Mouse (Mus musculus) kidney, postnatal 36 days (tissue): ENCODE measurements around the gene Mfsd9.
A peak's percentile ranks its signal among the peaks of the same experiment; 100 is the strongest.

Source experiments
- DNase-seq, 2 experiments: peaks; one replicate each; pipeline ENCODE4 v3.0.0; 2021 to 2022; ENCODE audit warnings: mixed read lengths in 2 of 2

Gene Mfsd9

DNA sequence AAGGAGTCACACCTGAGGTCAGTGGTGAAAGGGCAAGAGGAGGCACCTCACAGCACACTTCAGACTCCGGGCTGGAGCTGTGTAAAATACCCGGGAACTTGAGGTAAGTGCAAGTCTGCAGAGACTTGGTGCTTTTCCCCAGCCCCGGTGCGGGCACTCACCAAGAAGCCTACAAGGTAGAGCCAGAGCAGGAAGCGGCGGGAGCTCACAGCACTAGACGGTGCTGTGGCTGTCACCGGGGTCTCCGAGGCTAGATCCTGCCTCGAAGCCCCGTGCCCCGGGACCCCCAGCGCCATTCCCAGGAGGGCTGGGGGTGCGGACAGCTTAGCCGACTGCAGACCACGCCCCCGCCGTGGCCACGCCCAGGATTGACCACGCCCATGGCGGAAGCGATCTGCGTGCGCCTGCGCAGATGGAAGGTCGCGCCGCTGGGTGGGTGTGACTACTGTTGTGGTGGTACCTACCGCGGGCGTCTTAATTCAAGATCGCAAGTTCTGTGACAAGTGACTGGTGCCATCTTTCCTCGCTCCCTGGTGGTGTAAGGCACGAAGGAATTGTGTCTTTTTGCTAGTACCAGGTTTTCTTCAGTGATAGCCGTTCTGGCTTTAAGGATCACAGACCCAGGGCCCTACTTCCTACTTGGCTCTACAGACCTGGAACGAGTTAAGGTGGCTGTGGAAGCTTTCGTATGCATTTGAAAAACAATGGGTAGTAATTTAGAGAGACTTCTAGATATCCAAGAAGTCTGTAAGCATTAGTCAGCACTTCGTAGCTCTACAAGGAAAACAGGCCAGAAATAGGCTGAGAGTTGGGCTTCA, at the start of gene Mfsd9:
TSS of gene Mfsd9 (minus strand) at position 364 of the 818 bp plus-strand sequence.
- DNase-seq = peak; percentile 90 to 97

GRCm38 (mm10) chr1:40835468-40835867, 45.0 kb upstream of the Mfsd9 start:
- no peak for DNase-seq

DNA sequence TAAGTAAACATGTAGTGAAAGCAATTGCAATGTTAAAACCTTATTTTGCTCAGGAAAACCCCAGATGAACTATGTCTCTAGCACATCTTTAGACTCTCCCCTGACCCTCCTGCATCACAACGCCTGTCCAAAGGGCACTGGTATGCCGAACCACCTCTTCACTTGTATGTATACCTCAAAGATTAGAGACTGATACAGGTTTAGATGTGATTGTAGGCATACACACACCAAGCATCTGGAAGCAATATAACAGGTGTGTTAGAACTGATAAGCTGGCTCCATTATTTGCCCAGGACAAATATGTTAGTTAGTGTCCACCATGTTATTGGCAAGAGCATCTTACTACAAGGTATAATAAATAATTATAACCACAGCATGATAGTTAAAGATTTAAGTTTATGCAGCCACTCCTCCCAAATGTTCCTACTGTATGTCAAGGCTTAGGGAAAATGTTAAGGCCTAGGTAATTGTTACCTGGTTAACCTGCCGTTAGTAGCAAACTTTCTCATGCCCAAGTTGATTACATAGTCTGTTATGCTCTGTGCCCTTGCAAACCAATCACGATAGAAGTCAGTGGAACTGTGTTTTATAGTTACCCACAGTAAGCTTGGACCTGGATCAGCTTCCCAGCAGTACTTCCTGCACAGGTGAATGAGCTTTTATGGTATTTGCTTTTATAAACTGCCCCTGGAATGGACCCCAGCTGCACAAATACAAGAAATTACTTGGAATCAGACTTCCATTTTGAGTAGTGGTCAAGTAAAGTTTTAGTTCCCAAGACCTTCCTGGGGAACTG, 40.4 kb upstream of the Mfsd9 start:
- no peak for DNase-seq

DNA sequence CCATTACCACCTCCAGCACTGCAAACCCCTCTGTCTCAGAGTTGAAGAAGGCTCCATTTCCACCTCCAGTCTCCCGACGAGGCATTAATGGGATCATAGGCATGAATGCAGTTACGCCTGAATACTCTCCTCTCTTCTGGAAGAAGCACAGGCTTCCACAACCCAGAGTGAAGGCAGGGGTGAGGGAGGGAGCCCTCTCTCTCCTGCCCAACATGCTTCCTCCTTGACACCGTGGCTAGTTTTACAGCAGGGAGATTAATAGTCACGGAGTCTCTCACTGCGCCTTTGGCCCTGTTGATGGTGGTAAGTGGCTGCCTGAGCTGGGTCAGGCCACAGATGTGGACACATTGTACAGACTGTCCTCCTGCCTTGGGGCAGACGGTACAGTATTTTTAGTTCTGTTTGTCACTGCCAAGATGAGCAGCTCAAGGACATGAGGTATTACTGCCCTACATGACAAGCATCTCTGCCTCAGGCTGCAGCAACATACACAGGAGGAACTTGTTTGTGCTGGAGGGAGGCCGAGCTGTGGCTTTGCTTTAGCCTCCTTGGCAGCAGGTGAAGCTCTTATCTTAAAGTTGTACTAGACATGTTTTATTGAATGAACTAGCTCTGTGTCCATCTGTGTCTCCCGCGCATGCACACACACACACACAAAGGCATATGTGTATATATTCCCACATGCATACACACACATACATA, 38.9 kb upstream of the Mfsd9 start:
- DNase-seq = no peak

DNA sequence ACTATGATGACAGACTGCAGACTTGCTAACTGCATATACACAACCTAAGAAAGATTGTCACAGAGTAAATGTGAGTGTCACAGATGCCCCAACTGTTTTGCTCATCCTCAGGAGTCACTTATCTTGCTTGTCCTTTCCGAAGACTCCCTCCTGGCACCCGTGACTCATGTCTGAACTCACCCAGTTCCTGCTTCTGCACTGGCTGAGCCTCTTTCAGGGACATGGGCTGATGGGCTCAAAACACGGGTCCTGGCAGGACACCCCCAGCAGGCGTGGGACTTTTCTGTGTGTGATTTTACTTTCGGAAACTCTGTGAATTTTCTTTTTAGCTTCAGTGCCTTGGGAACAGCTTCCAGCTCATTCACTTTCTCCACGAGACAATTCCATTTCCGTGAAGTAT, 35.3 kb upstream of the Mfsd9 start:
- DNase-seq = no peak

DNA sequence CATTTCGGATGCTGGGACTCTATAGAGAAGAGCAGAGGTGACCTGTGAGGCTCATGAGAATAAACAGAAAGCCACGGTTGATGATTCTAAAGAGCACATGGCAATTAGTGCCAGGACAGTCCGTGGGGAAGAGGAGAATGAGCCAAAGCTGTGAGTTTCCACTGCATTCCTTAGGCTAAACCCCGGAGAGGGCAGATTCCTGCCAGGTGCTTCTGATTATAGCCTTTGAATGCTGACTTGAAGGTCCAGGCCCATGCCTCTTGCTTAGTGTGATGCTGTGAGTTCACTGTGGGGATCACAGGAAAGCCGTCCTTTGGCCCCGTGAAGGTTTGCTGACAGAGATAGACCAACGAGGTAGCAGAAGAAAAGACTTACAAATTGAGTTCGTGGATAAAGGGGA, 34.4 kb upstream of the Mfsd9 start:
- DNase-seq = no peak

DNA sequence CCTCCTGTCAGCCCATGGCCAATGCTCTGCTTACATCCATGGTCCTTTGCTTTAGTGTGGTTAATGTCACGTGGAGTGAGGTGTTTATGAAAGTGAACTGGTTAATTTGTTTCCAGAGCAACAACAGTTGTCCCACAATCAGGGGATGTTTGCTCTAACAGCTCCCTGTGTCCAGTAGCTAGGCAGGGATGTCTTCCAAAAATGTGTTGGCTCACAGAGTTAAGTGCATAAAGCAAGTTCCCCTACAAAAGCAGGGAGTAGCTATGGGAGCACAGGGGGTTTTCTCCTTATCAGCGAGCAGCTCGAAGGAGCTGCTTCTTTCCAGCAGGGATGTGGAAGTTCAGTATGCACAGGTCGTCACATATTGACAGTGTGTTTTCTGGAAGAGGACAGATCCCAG, 34.0 kb upstream of the Mfsd9 start:
- DNase-seq = no peak

DNA sequence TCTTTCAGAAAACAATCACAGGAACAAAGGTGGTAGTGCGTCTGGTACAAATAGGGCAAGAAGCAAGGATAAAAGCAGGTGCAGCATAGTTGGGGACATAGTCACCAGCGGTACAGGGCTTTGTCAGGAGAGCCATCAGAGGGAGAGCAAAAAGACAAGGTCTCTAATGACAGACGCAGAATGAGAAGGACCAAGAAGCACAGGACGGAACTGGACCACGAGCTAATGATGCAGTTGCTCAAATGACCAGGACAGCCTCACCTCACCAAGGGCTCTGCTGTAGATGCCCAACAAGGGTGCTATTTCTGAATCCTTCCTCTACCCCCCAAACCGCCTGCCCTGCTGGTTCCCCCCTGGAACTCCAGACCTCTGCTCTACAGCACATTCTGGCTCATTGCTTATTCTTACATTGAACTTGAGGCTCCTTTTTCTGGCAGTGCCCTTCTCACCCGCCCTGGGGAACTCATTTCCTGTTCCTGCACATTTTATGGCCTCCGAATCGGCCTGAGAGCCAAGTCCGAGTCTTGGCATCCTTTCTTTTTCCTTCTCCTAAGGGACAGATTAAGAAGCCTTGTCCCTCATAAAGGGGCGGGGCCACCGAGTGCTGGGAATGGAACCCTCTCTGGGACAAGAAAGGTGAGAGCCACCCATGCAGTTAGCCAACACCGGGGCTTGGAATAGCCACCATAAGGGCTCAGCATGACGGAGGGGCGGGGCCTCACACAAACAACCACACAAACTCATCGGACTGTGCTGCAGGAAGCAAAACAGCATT, 24.8 kb upstream of the Mfsd9 start:
- peak; percentile 19 for DNase-seq

GRCm38 (mm10) chr1:40808643-40809042, 18.2 kb upstream of the Mfsd9 start:
- DNase-seq = no peak

DNA sequence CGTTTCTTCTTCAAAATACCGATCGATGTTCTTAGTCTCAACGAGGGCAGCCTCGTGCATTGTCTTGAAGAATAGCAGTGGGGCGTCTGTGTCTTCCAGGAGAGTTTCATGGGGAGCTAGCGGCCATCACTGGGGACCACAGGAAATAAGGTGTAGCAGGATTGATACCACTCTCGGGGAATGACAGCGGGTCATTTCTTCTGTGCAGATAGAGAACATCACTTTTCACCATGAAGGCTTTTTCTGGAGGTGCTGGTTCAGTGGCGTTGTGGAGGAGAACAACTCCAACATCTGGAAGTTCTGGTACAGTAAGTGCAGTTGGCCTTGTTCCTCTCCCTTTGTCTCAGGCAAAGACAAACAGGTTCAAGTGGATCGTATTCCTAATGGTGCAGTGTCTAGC, 15.4 kb upstream of the Mfsd9 start:
- no peak for DNase-seq

GRCm38 (mm10) chr1:40805351-40805750, 14.9 kb upstream of the Mfsd9 start, which contains the start of gene Tmem182:
Tmem182 (plus strand) TSS chr1:40805601.
- DNase-seq = no peak

DNA sequence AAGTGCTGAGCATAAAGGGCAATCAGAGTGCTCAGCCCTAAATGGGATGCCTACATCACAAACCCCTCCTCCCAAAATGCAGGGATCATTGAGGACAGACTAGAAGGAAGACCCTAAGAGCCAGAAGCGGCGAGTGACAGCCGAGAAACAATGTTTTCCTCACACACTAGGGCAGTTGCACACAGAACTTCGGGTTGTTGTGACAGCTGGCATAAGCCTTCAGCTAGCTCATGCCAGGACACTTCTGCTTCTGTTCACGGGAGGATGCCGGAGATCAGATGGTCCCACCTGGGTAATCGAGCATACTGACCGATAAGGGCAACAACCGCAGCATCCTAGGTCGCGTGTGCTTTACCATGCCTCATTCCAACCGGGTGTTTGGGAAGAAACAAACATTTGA, 13.6 kb upstream of the Mfsd9 start:
- no peak for DNase-seq

DNA sequence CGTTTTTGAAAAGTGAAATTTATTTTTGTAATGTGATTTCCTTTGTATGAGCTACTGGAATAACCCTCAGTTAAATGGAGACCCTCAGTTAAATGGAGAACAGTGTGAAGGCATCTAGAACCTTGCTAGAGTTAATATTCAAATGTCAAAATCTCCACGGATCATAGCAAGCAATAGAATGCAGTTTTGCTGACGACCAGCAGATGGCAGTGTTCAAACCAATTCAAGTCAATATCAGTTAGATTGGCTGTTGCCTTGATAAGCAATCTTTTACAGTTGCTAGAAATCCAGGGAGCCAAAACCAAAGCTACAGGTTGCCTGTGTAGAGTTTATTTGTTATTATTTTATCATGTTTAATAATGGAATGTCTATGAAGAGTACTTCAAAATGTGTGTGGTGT, 12.3 kb upstream of the Mfsd9 start:
- peak; percentile 46 to 77 for DNase-seq

GRCm38 (mm10) chr1:40800908-40801307, 10.4 kb upstream of the Mfsd9 start:
- DNase-seq = no peak

DNA sequence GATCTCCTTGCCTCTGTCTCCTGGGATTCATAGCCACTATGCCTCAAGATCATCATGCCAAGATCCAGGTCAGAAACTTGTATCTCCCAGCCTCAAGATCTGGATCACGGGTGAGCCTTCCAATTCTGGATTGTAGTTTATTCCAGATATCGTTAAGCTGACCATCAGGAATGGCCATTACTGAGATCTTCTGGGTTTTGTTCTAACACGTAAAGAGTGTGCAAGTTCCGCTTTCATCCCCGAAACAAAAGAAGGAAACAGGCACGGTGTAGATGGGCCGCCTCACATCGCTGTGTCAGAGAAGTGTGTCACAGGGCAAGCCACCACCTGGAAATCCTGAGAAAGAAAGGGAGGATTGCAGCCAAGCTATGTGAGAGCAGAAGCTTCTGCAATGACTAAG, 8.6 kb upstream of the Mfsd9 start:
- no peak for DNase-seq

DNA sequence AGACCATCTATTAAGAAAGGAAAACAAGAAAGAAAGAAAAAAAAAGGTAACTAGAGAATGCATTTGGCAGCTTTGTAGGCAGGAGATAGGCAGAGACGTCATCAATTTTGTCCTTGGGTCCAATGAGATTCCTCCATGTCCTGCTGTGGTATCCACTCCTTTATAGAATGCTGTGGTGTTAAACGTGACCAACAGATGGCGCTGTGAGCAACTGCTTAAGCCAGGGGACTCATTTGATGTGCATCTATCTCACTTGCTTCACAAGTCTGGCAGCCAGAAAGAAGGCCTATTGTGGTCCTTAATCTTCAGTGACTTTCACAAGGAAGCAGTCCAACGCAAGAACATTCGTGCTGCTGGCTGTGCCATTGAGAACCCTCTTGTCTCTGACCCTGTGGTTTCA, 6.9 kb upstream of the Mfsd9 start:
- DNase-seq = peak; percentile 41 to 81

- DNase-seq = no peak
Measured at GRCm38 (mm10) chr1:40795508-40795907, 5.0 kb upstream of the Mfsd9 start.

DNA sequence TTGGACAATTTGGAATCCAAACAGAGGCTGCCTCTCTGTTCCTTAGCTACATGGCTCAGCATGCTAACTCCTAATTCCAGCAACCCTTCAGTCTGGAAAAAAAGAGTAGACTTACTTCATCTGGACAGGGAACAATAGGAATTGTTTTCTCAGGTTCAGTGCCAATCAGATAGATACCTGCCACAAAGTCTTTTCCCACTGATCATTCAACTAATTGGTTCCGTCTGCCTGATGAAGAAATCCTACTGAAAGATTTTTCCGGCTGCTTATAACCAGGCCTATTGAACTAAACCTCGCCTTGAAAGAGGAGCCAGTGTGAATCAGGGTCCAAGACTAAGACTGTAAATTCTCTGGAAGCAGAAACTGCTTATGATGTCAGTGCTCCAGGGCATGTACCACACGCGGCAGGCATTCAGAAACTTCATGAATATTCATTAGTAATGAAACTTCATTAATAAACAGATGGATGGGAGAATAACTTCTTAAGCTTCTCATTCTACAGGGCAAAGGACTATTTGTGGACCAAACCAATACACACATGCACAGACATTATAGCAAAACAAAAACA, 737 bp downstream of the Mfsd9 start:
- DNase-seq = peak in 1 of 2 experiments; percentile 58

DNA sequence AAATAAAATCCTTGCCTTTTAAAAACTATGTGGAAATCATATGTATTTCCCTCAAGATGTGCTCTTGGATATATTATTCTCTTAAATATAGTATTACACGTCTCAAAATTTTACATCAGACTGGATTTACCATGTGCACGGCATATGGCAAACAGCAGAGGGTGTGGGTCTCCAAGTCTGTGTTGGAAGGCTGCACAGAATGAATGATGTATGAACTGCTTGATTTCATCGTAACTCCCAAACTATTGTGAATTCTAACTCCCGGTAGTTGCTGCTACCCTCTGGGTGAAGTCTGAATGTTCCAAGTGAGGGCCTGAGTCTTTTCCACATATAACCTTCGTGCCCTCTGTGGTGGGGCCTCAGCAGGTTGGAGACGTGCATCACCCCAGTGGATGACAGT, 1.5 kb downstream of the Mfsd9 start:
- DNase-seq = no peak

GRCm38 (mm10) chr1:40785876-40786445, 4.5 kb downstream of the Mfsd9 start:
- peak; percentile 75 to 90 for DNase-seq

DNA sequence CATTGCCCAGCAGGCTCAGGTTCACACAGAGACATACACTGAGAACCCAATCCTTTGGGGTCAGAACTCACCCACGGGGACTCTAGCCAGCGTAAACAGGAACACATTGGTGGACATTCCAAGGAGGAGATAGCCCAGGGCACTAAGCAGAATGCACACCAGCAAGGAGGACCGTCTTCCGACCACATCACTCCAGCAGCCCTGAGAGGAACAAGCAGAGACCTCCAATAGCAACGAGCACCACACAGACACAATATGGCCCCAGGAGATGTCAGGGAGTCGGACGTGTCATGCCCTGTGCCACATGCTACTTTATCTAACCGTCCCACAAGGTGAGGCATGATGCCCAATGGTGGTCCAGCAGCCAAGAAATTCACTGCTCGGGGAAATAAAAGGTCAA, 6.2 kb downstream of the Mfsd9 start:
- DNase-seq = no peak

DNA sequence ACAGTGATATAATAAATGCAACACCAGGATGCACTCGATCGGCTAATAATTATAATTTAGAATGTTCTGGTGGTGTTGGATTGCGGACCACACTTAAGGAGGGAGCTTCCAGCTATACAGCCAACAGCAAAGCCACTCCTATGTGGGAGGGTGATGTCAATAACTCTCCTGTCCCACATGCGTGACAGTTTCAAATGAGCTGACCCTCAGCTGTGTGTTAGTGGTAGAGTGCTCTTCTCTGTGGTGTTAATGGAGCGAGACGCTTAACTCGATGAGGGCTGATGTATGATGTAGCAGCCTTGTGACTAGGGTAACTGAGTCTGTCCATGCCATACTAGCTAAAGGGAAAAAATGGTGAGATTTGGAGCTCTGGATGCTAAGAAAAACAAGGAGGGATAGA, 7.0 kb downstream of the Mfsd9 start:
- DNase-seq = no peak
